Mouse (Mus musculus) hindbrain, postnatal 0 days (tissue): ENCODE measurements at regions not wholly inside any gene's neighbourhood (a gene's known extent, or its start where the extent isn't known, plus 50 kb on each side); places are given as distances from the start of the nearest gene placed in this dataset.

Experiments used
- ATAC-seq: fragments of 200-750 bp; cut with Nextera tagmentation; 2 replicates; pipeline ENCODE4 v1.8.0; 2017; ENCODE audit warnings: mild to moderate bottlenecking, moderate TSS enrichment, moderate library complexity
- DNase-seq: peaks from one replicate; pipeline ENCODE4 v3.0.0-alpha.2; 2015; ENCODE audit warnings: low spot score
- H3K27ac ChIP-seq: fragments of 300-500 bp; sonication (generic); 2 replicates; pipeline ENCODE4 v1.5.1; 2014; ENCODE audit warnings: mild to moderate bottlenecking
- H3K27me3 ChIP-seq: fragments of 300-500 bp; sonication (generic); 2 replicates; pipeline ENCODE4 v1.6.1; 2014; ENCODE audit warnings: low read length, mixed read lengths; ENCODE audit not compliant: insufficient read depth
- H3K36me3 ChIP-seq: fragments of 300-500 bp; sonication (generic); 2 replicates; pipeline ENCODE4 v1.6.1; 2014; ENCODE audit warnings: low read length, mixed read lengths; ENCODE audit not compliant: insufficient read depth
- H3K4me1 ChIP-seq: fragments of 300-500 bp; sonication (generic); 2 replicates; pipeline ENCODE4 v1.6.1; 2014; ENCODE audit warnings: antibody characterized with exemption, low read length, mixed read lengths; ENCODE audit not compliant: insufficient read depth
- H3K4me2 ChIP-seq: fragments of 300-500 bp; sonication (generic); 2 replicates; pipeline ENCODE4 v1.6.1; 2014; ENCODE audit warnings: low read depth, mild to moderate bottlenecking, low read length, moderate library complexity, mixed read lengths
- H3K4me3 ChIP-seq: fragments of 300-500 bp; sonication (generic); 2 replicates; pipeline ENCODE4 v1.5.1; 2014; ENCODE audit warnings: low read length
- H3K9ac ChIP-seq: fragments of 300-500 bp; sonication (generic); replicated peaks from 2 replicates; pipeline ENCODE4 v1.6.1; 2014; ENCODE audit warnings: mild to moderate bottlenecking, low read length, moderate library complexity, mixed read lengths
- H3K9me3 ChIP-seq: fragments of 300-500 bp; sonication (generic); 2 replicates; pipeline ENCODE4 v1.6.1; 2016; ENCODE audit warnings: low read length, mixed read lengths
- CTCF ChIP-seq: IDR thresholded peaks from 2 replicates; pipeline ENCODE4 v1.5.1; 2016; ENCODE audit warnings: antibody characterized with exemption, control low read depth, low read depth
- WGBS: fragments of 180-500 bp; shearing (Covaris S2); extraction: QIAGEN DNeasy Blood & Tissue Kit; methylation state at CpG from one replicate; pipeline ENCODE4 v1.1.7; 2014; 5-methylcytosine and 5-hydroxymethylcytosine counted together

- 90% methylated on average over 5 of the region's 5 CpGs for WGBS
- Histone ChIP-seq H3K36me3 (no peaks in the 10 kb centered on the region), H3K9me3 (no peaks in the 10 kb centered on the region), H3K27ac (no peak overlapping the region), H3K9ac (no peak overlapping the region), H3K4me1 (no peaks in the 10 kb centered on the region), H3K4me2 (no peak overlapping the region), H3K27me3 (no peaks in the 10 kb centered on the region), H3K4me3 (no peak overlapping the region)
- TF ChIP-seq CTCF = no peak
- ATAC-seq = no peak
- no peak for DNase-seq
Observed at GRCm38 (mm10) chr14:76964046-76964445, 72.5 kb upstream of the Ccdc122 start.

GRCm38 (mm10) chr14:76958875-76959274, 77.7 kb upstream of the Ccdc122 start:
- Histone ChIP-seq H3K36me3 (no peaks in the 10 kb centered on the region), H3K4me2 (no peak overlapping the region), H3K27me3 (no peaks in the 10 kb centered on the region), H3K9ac (no peak overlapping the region), H3K27ac (no peak overlapping the region), H3K4me3 (no peak overlapping the region), H3K9me3 (no peaks in the 10 kb centered on the region), H3K4me1 (no peaks in the 10 kb centered on the region)
- no peak for TF ChIP-seq CTCF
- ATAC-seq = no peak
- 61% methylated on average over 10 of the region's 10 CpGs for WGBS
- no peak for DNase-seq

- ATAC-seq (no peak), DNase-seq (no peak)
- H3K4me1 ChIP-seq = no peaks in the 10 kb centered on the region
- H3K36me3 ChIP-seq = no peaks in the 10 kb centered on the region
- H3K4me2 ChIP-seq = no peak overlapping the region
- H3K9me3 ChIP-seq = no peaks in the 10 kb centered on the region
- 54% methylated on average over 2 of the region's 2 CpGs for WGBS
- H3K27me3 ChIP-seq = no peaks in the 10 kb centered on the region
- TF ChIP-seq CTCF = no peak
- no peak overlapping the region for H3K27ac ChIP-seq
- no peak overlapping the region for H3K4me3 ChIP-seq
- H3K9ac ChIP-seq = no peak overlapping the region
Observed at GRCm38 (mm10) chr14:76957136-76957535, 79.4 kb upstream of the Ccdc122 start.

GRCm38 (mm10) chr14:76953171-76953570, 83.4 kb upstream of the Ccdc122 start:
- TF ChIP-seq CTCF = no peak
- no peak for ATAC-seq

GRCm38 (mm10) chr14:76951450-76951849, 85.1 kb upstream of the Ccdc122 start:
- Histone ChIP-seq H3K9me3 (no peaks in the 10 kb centered on the region), H3K9ac (no peak overlapping the region), H3K4me1 (peaks cover 14% of the 10 kb centered on the region), H3K36me3 (no peaks in the 10 kb centered on the region), H3K4me3 (no peak overlapping the region), H3K4me2 (no peak overlapping the region), H3K27me3 (no peaks in the 10 kb centered on the region), H3K27ac (no peak overlapping the region)
- WGBS = 31% methylated on average over 4 of the region's 4 CpGs
- TF ChIP-seq CTCF = no peak
- ATAC-seq (peak; percentile 62; the same call in 1 of the 2 replicates), DNase-seq (peak; percentile 76)

More at GRCm38 (mm10) chr14:76953171-76953570, 83.4 kb upstream of the Ccdc122 start:
- Histone ChIP-seq H3K4me3 (no peak overlapping the region), H3K9ac (no peak overlapping the region), H3K27ac (no peak overlapping the region), H3K4me1 (peaks cover 13% of the 10 kb centered on the region), H3K36me3 (no peaks in the 10 kb centered on the region), H3K4me2 (no peak overlapping the region), H3K9me3 (no peaks in the 10 kb centered on the region), H3K27me3 (no peaks in the 10 kb centered on the region)
- WGBS = 95% methylated on average over 2 of the region's 2 CpGs
- DNase-seq = no peak

GRCm38 (mm10) chr14:76949388-76949787, 87.2 kb upstream of the Ccdc122 start:
- Histone ChIP-seq H3K36me3 (no peaks in the 10 kb centered on the region), H3K4me1 (peaks cover 14% of the 10 kb centered on the region), H3K27me3 (no peaks in the 10 kb centered on the region), H3K27ac (peak overlapping the region; percentile 54), H3K4me3 (no peak overlapping the region), H3K4me2 (no peak overlapping the region), H3K9ac (no peak overlapping the region), H3K9me3 (no peaks in the 10 kb centered on the region)
- DNase-seq = peak; percentile 20
- no peak for TF ChIP-seq CTCF
- ATAC-seq = no peak
- WGBS = 60% methylated on average over 3 of the region's 3 CpGs

DNA sequence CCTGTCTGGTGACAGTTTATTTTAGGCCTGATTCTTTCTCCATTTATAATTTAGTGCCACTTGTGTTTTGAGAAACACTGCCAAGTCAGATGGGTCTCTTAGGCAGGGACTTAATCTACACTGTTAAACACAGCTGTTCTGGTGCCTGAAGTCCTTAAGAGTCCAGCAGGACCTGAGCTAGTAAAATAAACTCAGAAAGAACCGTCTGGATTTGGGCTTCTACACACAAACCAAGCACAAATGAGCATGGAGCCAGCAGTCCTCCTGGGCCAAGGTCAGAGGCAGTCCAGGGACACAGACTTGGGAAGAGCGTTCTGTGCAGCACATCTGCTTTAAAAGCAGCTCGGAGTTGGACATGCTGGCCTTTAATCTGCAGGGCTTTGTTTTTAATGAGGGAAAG, 87.6 kb upstream of the Ccdc122 start:
- Histone ChIP-seq H3K9me3 (no peaks in the 10 kb centered on the region), H3K4me1 (peaks cover 14% of the 10 kb centered on the region), H3K4me2 (no peak overlapping the region), H3K36me3 (no peaks in the 10 kb centered on the region), H3K9ac (no peak overlapping the region), H3K4me3 (no peak overlapping the region), H3K27ac (peak overlapping the region; percentile 54), H3K27me3 (no peaks in the 10 kb centered on the region)
- 33% methylated on average over 3 of the region's 3 CpGs for WGBS
- ATAC-seq (no peak), DNase-seq (peak; percentile 18)
- no peak for TF ChIP-seq CTCF
